Mouse (Mus musculus) olfactory bulb, adult 2 months (tissue): ENCODE data around the gene Olfr923.

Source experiments
- CTCF ChIP-seq: fragments of 200-500 bp; IDR thresholded peaks from 2 replicates; pipeline ENCODE4 v1.5.1; 2012; ENCODE audit warnings: low read depth, mild to moderate bottlenecking, low read length, moderate library complexity; ENCODE audit not compliant: insufficient read depth
- POLR2A ChIP-seq: fragments of 200-500 bp; IDR thresholded peaks from 2 replicates; pipeline ENCODE4 v1.6.1; 2012; ENCODE audit warnings: mild to moderate bottlenecking, low read depth, low read length, moderate library complexity; ENCODE audit not compliant: insufficient read depth

- TF ChIP-seq CTCF (no peak), POLR2A (no peak)
Measured at GRCm38 (mm10) chr9:38792689-38793088, 33.7 kb upstream of the Olfr923 start.
